Mouse (Mus musculus): Measurements from ENCODE around the gene AL732309.1. TPM values are rescaled to one million over a fixed set of nuclear protein-coding genes. Genes with fewer than 3 reads are reported as not detected.

The AL732309.1 gene
- polyA plus RNA-seq, 1 experiment from 2014 or later: 5.1 TPM

GRCm38 (mm10) chr2:25238106-25238505 is 8.6 kb downstream of the AL732309.1 start:
- no peak for ATAC-seq (ENCODE audit: low FRiP score, low TSS enrichment)
- Histone ChIP-seq H3K9me3 (ENCODE audit: control insufficient read depth, low read length) (no peaks in the 10 kb centered on the region), H3K4me3 (replicated peaks; ENCODE audit: low read depth, low read length) (no peak overlapping the region), H3K36me3 (ENCODE audit: control insufficient read depth, insufficient read depth, low read length) (no peaks in the 10 kb centered on the region), H3K27me3 (ENCODE audit: control insufficient read depth, insufficient read depth, low read length) (no peaks in the 10 kb centered on the region), H3K4me2 (ENCODE audit: low read length) (no peak overlapping the region), H3K4me1 (ENCODE audit: control insufficient read depth, insufficient read depth, low read length) (peaks cover 15% of the 10 kb centered on the region), H3K27ac (replicated peaks; ENCODE audit: low read depth, low read length) (no peak overlapping the region), H3K9ac (replicated peaks; ENCODE audit: low read length) (no peak overlapping the region)
- DNase-seq: no peak

- H3K9ac ChIP-seq (replicated peaks; ENCODE audit: low read length): no peak overlapping the region
- H3K4me1 ChIP-seq (ENCODE audit: control insufficient read depth, insufficient read depth, low read length): peaks cover 10% of the 10 kb centered on the region
- H3K27me3 ChIP-seq (ENCODE audit: control insufficient read depth, insufficient read depth, low read length): no peaks in the 10 kb centered on the region
- WGBS: 67% methylated on average over 4 of the region's 4 CpGs
- no peak for ATAC-seq (ENCODE audit: low FRiP score, low TSS enrichment)
- no peak for DNase-seq
- H3K4me3 ChIP-seq (replicated peaks; ENCODE audit: low read depth, low read length): no peak overlapping the region
- no peak overlapping the region for H3K4me2 ChIP-seq (ENCODE audit: low read length)
- H3K9me3 ChIP-seq (ENCODE audit: control insufficient read depth, low read length): no peaks in the 10 kb centered on the region
- H3K36me3 ChIP-seq (ENCODE audit: control insufficient read depth, insufficient read depth, low read length): no peaks in the 10 kb centered on the region
- H3K27ac ChIP-seq (replicated peaks; ENCODE audit: low read depth, low read length): no peak overlapping the region
These were observed 9.1 kb downstream of the AL732309.1 start for GRCm38 (mm10) chr2:25237522-25237921.

GRCm38 (mm10) chr2:25236614-25237013 is 10.0 kb downstream of the AL732309.1 start, which contains the start of gene Rnf224:
Rnf224 (minus strand) TSS chr2:25236787.
- peaks cover 7% of the 10 kb centered on the region for H3K4me1 ChIP-seq (ENCODE audit: control insufficient read depth, insufficient read depth, low read length)
- WGBS: 38% methylated on average over 8 of the region's 8 CpGs
- DNase-seq: no peak

GRCm38 (mm10) chr2:25234551-25235220 is 12.0 kb downstream of the AL732309.1 start:
- no peaks in the 10 kb centered on the region for H3K27me3 ChIP-seq (ENCODE audit: control insufficient read depth, insufficient read depth, low read length)
- DNase-seq (no peak), ATAC-seq (ENCODE audit: low FRiP score, low TSS enrichment) (no peak)
- H3K36me3 ChIP-seq (ENCODE audit: control insufficient read depth, insufficient read depth, low read length): no peaks in the 10 kb centered on the region
- H3K4me2 ChIP-seq (ENCODE audit: low read length): no peak overlapping the region
- no peak overlapping the region for H3K27ac ChIP-seq (replicated peaks; ENCODE audit: low read depth, low read length)
- no peak overlapping the region for H3K9ac ChIP-seq (replicated peaks; ENCODE audit: low read length)
- no peak overlapping the region for H3K4me3 ChIP-seq (replicated peaks; ENCODE audit: low read depth, low read length)
- H3K9me3 ChIP-seq (ENCODE audit: control insufficient read depth, low read length): no peaks in the 10 kb centered on the region
- H3K4me1 ChIP-seq (ENCODE audit: control insufficient read depth, insufficient read depth, low read length): no peaks in the 10 kb centered on the region
- WGBS: 77% methylated on average over 5 of the region's 5 CpGs

More at GRCm38 (mm10) chr2:25236614-25237013, 10.0 kb downstream of the AL732309.1 start, which contains the start of gene Rnf224:
- ATAC-seq (ENCODE audit: low FRiP score, low TSS enrichment): no peak
- H3K9ac ChIP-seq (replicated peaks; ENCODE audit: low read length): no peak within 1 kb of the TSS
- no peak within 1 kb of the TSS for H3K4me2 ChIP-seq (ENCODE audit: low read length)
- no peaks in the 10 kb centered on the region for H3K27me3 ChIP-seq (ENCODE audit: control insufficient read depth, insufficient read depth, low read length)
- no peak within 1 kb of the TSS for H3K27ac ChIP-seq (replicated peaks; ENCODE audit: low read depth, low read length)
- no peaks in the 10 kb centered on the region for H3K9me3 ChIP-seq (ENCODE audit: control insufficient read depth, low read length)
- no peak within 1 kb of the TSS for H3K4me3 ChIP-seq (replicated peaks; ENCODE audit: low read depth, low read length)
- H3K36me3 ChIP-seq (ENCODE audit: control insufficient read depth, insufficient read depth, low read length): no peaks in the 10 kb centered on the region

- ATAC-seq (ENCODE audit: low FRiP score, low TSS enrichment) (no peak), DNase-seq (no peak)
- no peak within 1 kb of the TSS for H3K27ac ChIP-seq (replicated peaks; ENCODE audit: low read depth, low read length)
- WGBS: 89% methylated on average over 3 of the region's 3 CpGs
- no peaks in the 10 kb centered on the region for H3K9me3 ChIP-seq (ENCODE audit: control insufficient read depth, low read length)
- no peak within 1 kb of the TSS for H3K9ac ChIP-seq (replicated peaks; ENCODE audit: low read length)
- no peaks in the 10 kb centered on the region for H3K27me3 ChIP-seq (ENCODE audit: control insufficient read depth, insufficient read depth, low read length)
- no peaks in the 10 kb centered on the region for H3K4me1 ChIP-seq (ENCODE audit: control insufficient read depth, insufficient read depth, low read length)
- no peaks in the 10 kb centered on the region for H3K36me3 ChIP-seq (ENCODE audit: control insufficient read depth, insufficient read depth, low read length)
- H3K4me2 ChIP-seq (ENCODE audit: low read length): no peak within 1 kb of the TSS
- no peak within 1 kb of the TSS for H3K4me3 ChIP-seq (replicated peaks; ENCODE audit: low read depth, low read length)
These were observed 12.6 kb downstream of the AL732309.1 start, which contains the start of gene Slc34a3 for GRCm38 (mm10) chr2:25234050-25234449. Slc34a3 (minus strand) TSS chr2:25234364.

GRCm38 (mm10) chr2:25233421-25233820 is 13.2 kb downstream of the AL732309.1 start:
- Histone ChIP-seq H3K27me3 (ENCODE audit: control insufficient read depth, insufficient read depth, low read length) (no peaks in the 10 kb centered on the region), H3K4me3 (replicated peaks; ENCODE audit: low read depth, low read length) (no peak overlapping the region), H3K27ac (replicated peaks; ENCODE audit: low read depth, low read length) (no peak overlapping the region), H3K4me2 (ENCODE audit: low read length) (no peak overlapping the region), H3K9ac (replicated peaks; ENCODE audit: low read length) (no peak overlapping the region), H3K4me1 (ENCODE audit: control insufficient read depth, insufficient read depth, low read length) (no peaks in the 10 kb centered on the region), H3K9me3 (ENCODE audit: control insufficient read depth, low read length) (no peaks in the 10 kb centered on the region), H3K36me3 (ENCODE audit: control insufficient read depth, insufficient read depth, low read length) (no peaks in the 10 kb centered on the region)
- ATAC-seq (ENCODE audit: low FRiP score, low TSS enrichment) (no peak), DNase-seq (no peak)
- 86% methylated on average over 4 of the region's 4 CpGs for WGBS

- Histone ChIP-seq H3K27ac (replicated peaks; ENCODE audit: low read depth, low read length) (no peak overlapping the region), H3K9ac (replicated peaks; ENCODE audit: low read length) (no peak overlapping the region), H3K9me3 (ENCODE audit: control insufficient read depth, low read length) (no peaks in the 10 kb centered on the region), H3K36me3 (ENCODE audit: control insufficient read depth, insufficient read depth, low read length) (no peaks in the 10 kb centered on the region), H3K4me2 (ENCODE audit: low read length) (no peak overlapping the region), H3K27me3 (ENCODE audit: control insufficient read depth, insufficient read depth, low read length) (no peaks in the 10 kb centered on the region), H3K4me1 (ENCODE audit: control insufficient read depth, insufficient read depth, low read length) (no peaks in the 10 kb centered on the region), H3K4me3 (replicated peaks; ENCODE audit: low read depth, low read length) (no peak overlapping the region)
- ATAC-seq (ENCODE audit: low FRiP score, low TSS enrichment): no peak
- 54% methylated on average over 12 of the region's 12 CpGs for WGBS
- no peak for DNase-seq
These were observed 15.6 kb downstream of the AL732309.1 start for GRCm38 (mm10) chr2:25231038-25231437.

GRCm38 (mm10) chr2:25230581-25230980 is 16.1 kb downstream of the AL732309.1 start:
- no peaks in the 10 kb centered on the region for H3K9me3 ChIP-seq (ENCODE audit: control insufficient read depth, low read length)
- DNase-seq (no peak), ATAC-seq (ENCODE audit: low FRiP score, low TSS enrichment) (no peak)
- WGBS: 89% methylated on average over 7 of the region's 7 CpGs
- H3K27ac ChIP-seq (replicated peaks; ENCODE audit: low read depth, low read length): no peak overlapping the region
- H3K4me1 ChIP-seq (ENCODE audit: control insufficient read depth, insufficient read depth, low read length): peaks cover 2% of the 10 kb centered on the region
- no peak overlapping the region for H3K9ac ChIP-seq (replicated peaks; ENCODE audit: low read length)
- no peak overlapping the region for H3K4me3 ChIP-seq (replicated peaks; ENCODE audit: low read depth, low read length)
- no peaks in the 10 kb centered on the region for H3K27me3 ChIP-seq (ENCODE audit: control insufficient read depth, insufficient read depth, low read length)
- no peak overlapping the region for H3K4me2 ChIP-seq (ENCODE audit: low read length)
- H3K36me3 ChIP-seq (ENCODE audit: control insufficient read depth, insufficient read depth, low read length): no peaks in the 10 kb centered on the region

GRCm38 (mm10) chr2:25229582-25229981 is 17.1 kb downstream of the AL732309.1 start:
- H3K4me1 ChIP-seq (ENCODE audit: control insufficient read depth, insufficient read depth, low read length): peaks cover 6% of the 10 kb centered on the region
- no peak overlapping the region for H3K4me3 ChIP-seq (replicated peaks; ENCODE audit: low read depth, low read length)
- no peak overlapping the region for H3K9ac ChIP-seq (replicated peaks; ENCODE audit: low read length)
- H3K27me3 ChIP-seq (ENCODE audit: control insufficient read depth, insufficient read depth, low read length): no peaks in the 10 kb centered on the region
- no peaks in the 10 kb centered on the region for H3K36me3 ChIP-seq (ENCODE audit: control insufficient read depth, insufficient read depth, low read length)
- WGBS: 83% methylated on average over 5 of the region's 5 CpGs
- no peak overlapping the region for H3K27ac ChIP-seq (replicated peaks; ENCODE audit: low read depth, low read length)
- ATAC-seq (ENCODE audit: low FRiP score, low TSS enrichment) (no peak), DNase-seq (no peak)
- no peak overlapping the region for H3K4me2 ChIP-seq (ENCODE audit: low read length)
- H3K9me3 ChIP-seq (ENCODE audit: control insufficient read depth, low read length): no peaks in the 10 kb centered on the region
